Mouse (Mus musculus): ENCODE data around the gene 9430097D07Rik. TPM values are rescaled to one million over a fixed set of nuclear protein-coding genes. Genes with fewer than 3 reads are reported as not detected.

Gene 9430097D07Rik
- polyA plus RNA-seq, 1 experiment from 2014 or later: 0.08 TPM

GRCm38 (mm10) chr2:32541333-32541908, 34.1 kb downstream of the 9430097D07Rik start:
- H3K9me3 ChIP-seq (replicated peaks): no peaks in the 10 kb centered on the region
- 86% methylated on average over 2 of the region's 2 CpGs for WGBS
- no peak overlapping the region for H3K9ac ChIP-seq
- ATAC-seq (replicated peaks; ENCODE audit: insufficient number of reproducible peaks, insufficient read depth, low FRiP score, low read depth): no peak
- peaks cover 53% of the 10 kb centered on the region for H3K4me1 ChIP-seq (replicated peaks)
- H3K36me3 ChIP-seq: no peaks in the 10 kb centered on the region
- no peak overlapping the region for H3K4me2 ChIP-seq
- H3K4me3 ChIP-seq: no peak overlapping the region
- H3K27ac ChIP-seq: no peak overlapping the region
- H3K27me3 ChIP-seq: no peaks in the 10 kb centered on the region

GRCm38 (mm10) chr2:32539452-32539981, 36.0 kb downstream of the 9430097D07Rik start:
- Histone ChIP-seq H3K4me1 (replicated peaks) (peaks cover 64% of the 10 kb centered on the region), H3K9me3 (replicated peaks) (no peaks in the 10 kb centered on the region), H3K27me3 (no peaks in the 10 kb centered on the region), H3K4me2 (no peak overlapping the region), H3K9ac (no peak overlapping the region; the same call in 1 of the 2 replicates), H3K36me3 (no peaks in the 10 kb centered on the region), H3K27ac (peak overlapping the region; percentile 18; the same call in 1 of the 2 replicates), H3K4me3 (no peak overlapping the region)
- 65% methylated on average over 14 of the region's 14 CpGs for WGBS
- no peak for ATAC-seq (replicated peaks; ENCODE audit: insufficient number of reproducible peaks, insufficient read depth, low FRiP score, low read depth)

- H3K4me3 ChIP-seq: peak overlapping the region; percentile 93; the same call in 1 of the 2 replicates
- H3K9me3 ChIP-seq (replicated peaks): no peaks in the 10 kb centered on the region
- no peak for ATAC-seq (replicated peaks; ENCODE audit: insufficient number of reproducible peaks, insufficient read depth, low FRiP score, low read depth)
- peak overlapping the region; percentile 93; the same call in 1 of the 2 replicates for H3K27ac ChIP-seq
- H3K4me1 ChIP-seq (replicated peaks): peaks cover 71% of the 10 kb centered on the region
- 68% methylated on average over 4 of the region's 4 CpGs for WGBS
- no peak overlapping the region for H3K9ac ChIP-seq
- peak overlapping the region; percentile 94; the same call in 1 of the 2 replicates for H3K4me2 ChIP-seq
- no peaks in the 10 kb centered on the region for H3K27me3 ChIP-seq
- no peaks in the 10 kb centered on the region for H3K36me3 ChIP-seq
Measured at GRCm38 (mm10) chr2:32538461-32538860, 37.0 kb downstream of the 9430097D07Rik start.

DNA sequence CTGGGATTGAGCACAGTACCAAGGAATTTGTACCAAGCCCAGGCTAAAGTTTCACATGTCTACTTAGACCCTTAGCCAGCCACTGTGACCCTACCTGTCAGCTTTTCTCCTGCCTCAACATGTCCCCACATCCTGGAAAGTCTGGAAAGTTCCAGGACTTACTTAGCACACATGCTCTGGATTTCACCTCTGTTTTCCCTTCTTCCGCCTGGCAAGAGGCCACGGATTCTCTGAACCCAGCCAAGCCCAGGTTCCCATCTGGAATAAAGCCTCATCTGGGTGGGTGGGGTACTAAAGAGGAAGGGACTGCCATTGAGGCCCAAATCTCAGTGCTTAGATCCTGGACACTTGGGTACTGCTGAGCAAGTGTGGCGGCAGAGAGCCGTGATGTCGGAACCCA, 37.5 kb downstream of the 9430097D07Rik start:
- H3K36me3 ChIP-seq: no peaks in the 10 kb centered on the region
- peak overlapping the region; percentile 95; the same call in 1 of the 2 replicates for H3K9ac ChIP-seq
- H3K27ac ChIP-seq: peak overlapping the region; percentile 93
- H3K4me2 ChIP-seq: peak overlapping the region; percentile 94
- 67% methylated on average over 5 of the region's 5 CpGs for WGBS
- H3K4me1 ChIP-seq (replicated peaks): peaks cover 69% of the 10 kb centered on the region
- H3K9me3 ChIP-seq (replicated peaks): no peaks in the 10 kb centered on the region
- H3K27me3 ChIP-seq: no peaks in the 10 kb centered on the region
- no peak for ATAC-seq (replicated peaks; ENCODE audit: insufficient number of reproducible peaks, insufficient read depth, low FRiP score, low read depth)
- H3K4me3 ChIP-seq: peak overlapping the region; percentile 93

GRCm38 (mm10) chr2:32537360-32537905, 38.1 kb downstream of the 9430097D07Rik start:
- whole genome bisulfite sequencing: 8% methylated on average over 9 of the region's 9 CpGs
- Histone ChIP-seq H3K27ac (peak overlapping the region; percentile 93), H3K4me2 (peak overlapping the region; percentile 94), H3K4me3 (peak overlapping the region; percentile 93), H3K9me3 (replicated peaks) (no peaks in the 10 kb centered on the region), H3K27me3 (no peaks in the 10 kb centered on the region), H3K9ac (peak overlapping the region; percentile 95), H3K36me3 (no peaks in the 10 kb centered on the region), H3K4me1 (replicated peaks) (peaks cover 64% of the 10 kb centered on the region)
- ATAC-seq (replicated peaks; ENCODE audit: insufficient number of reproducible peaks, insufficient read depth, low FRiP score, low read depth): peak; percentile 15; the same call in 1 of the 2 replicates

DNA sequence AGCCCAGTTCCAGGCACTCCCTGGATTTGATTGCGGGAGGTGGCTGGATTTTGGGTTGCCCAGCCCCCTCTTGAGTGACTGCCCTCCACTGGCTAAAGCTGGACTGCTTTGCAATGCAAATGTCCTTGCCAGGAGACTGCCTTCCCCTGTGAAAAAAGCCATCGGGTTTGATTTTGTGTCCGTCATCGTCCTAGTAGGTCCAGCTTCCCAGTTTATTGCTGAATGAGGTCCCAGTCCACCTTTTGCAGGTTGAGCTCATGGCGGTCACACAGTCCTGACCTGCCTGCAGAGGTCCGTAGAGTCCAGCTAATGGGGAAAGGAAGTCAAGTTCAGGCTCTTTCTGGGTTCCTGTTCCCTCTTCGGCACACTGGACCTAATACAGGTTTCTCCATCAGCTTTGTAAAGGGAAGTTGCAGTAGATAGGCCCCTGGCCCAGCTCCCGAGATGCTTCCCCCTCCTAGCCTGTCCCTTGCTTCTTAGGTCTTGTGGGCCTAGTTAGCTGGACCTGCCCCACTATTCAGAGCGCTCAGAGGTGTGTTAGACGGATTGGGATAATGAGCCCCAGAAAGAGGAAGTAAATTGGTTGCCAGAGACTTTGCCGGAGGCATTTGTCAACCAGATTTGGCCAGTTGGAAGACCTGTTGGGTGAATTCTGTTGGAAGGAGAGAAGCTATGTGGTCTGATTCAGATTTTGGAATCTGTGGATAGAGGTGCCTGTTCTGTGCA, 38.7 kb downstream of the 9430097D07Rik start:
- Histone ChIP-seq H3K9me3 (replicated peaks) (no peaks in the 10 kb centered on the region), H3K27ac (peak overlapping the region; percentile 93), H3K36me3 (no peaks in the 10 kb centered on the region), H3K4me1 (replicated peaks) (peaks cover 61% of the 10 kb centered on the region), H3K4me2 (peak overlapping the region; percentile 94), H3K9ac (peak overlapping the region; percentile 95), H3K4me3 (peak overlapping the region; percentile 93), H3K27me3 (no peaks in the 10 kb centered on the region)
- 5% methylated on average over 11 of the region's 11 CpGs for WGBS
- ATAC-seq (replicated peaks; ENCODE audit: insufficient number of reproducible peaks, insufficient read depth, low FRiP score, low read depth): no peak

DNA sequence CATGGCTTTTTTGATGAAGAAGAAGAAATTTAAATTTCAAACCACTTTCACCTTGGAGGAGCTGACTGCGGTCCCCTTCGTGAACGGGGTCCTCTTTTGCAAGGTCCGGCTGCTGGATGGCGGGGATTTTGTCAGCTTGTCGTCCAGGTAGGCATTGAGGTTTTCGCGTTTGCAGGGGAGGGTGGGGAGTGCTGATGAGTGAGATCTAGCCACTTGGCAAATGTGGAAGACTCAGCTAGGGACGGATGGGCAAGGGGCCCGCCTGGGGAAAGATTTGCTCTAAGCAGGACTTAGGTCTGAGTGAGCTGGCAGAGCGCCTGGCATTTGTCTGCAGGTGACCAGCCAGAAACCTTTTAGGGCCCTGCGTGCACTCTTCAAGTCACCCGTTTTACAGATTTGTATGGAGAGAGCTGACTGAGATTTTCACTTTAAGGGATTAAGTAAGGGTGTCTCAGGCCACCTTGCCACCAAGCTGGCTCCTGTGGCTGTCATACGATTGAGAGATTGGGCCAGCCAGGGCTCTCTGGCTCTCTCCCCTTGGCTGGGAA, 39.3 kb downstream of the 9430097D07Rik start:
- no peaks in the 10 kb centered on the region for H3K9me3 ChIP-seq (replicated peaks)
- H3K27me3 ChIP-seq: no peaks in the 10 kb centered on the region
- peaks cover 55% of the 10 kb centered on the region for H3K4me1 ChIP-seq (replicated peaks)
- ATAC-seq (replicated peaks; ENCODE audit: insufficient number of reproducible peaks, insufficient read depth, low FRiP score, low read depth): no peak
- peak overlapping the region; percentile 93 for H3K4me3 ChIP-seq
- WGBS: 3% methylated on average over 14 of the region's 14 CpGs
- peak overlapping the region; percentile 93 for H3K27ac ChIP-seq
- H3K9ac ChIP-seq: peak overlapping the region; percentile 95
- H3K4me2 ChIP-seq: peak overlapping the region; percentile 94
- no peaks in the 10 kb centered on the region for H3K36me3 ChIP-seq

DNA sequence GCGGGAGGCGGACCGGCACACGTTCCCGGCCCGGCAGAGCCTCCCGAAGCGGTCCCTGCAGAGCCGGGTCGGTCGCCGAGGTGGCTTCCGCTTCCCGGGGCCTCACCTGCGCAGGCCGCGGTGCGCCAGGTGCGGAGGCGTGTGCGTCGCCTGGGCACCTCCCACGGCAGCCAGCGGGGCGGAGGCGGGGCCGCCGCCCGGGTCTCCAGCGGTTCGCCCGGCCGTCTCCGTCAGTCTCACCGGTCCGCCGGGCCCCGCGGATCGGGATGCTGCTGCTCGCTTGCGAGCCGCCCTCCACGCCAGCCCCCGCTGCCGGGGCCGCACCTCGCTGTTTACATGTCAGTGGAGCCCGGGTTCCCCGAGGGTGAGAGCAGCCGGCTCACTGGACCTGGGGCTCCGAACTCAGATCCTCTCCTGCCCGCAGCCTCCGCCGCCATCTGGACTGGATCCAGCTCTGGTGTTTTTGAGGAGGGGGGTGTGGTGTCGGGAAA, 39.9 kb downstream of the 9430097D07Rik start:
- Histone ChIP-seq H3K4me1 (replicated peaks) (peaks cover 53% of the 10 kb centered on the region), H3K27me3 (no peaks in the 10 kb centered on the region), H3K36me3 (no peaks in the 10 kb centered on the region), H3K9me3 (replicated peaks) (no peaks in the 10 kb centered on the region), H3K4me3 (peak overlapping the region; percentile 93), H3K27ac (peak overlapping the region; percentile 93), H3K4me2 (peak overlapping the region; percentile 94), H3K9ac (peak overlapping the region; percentile 95)
- under 1% methylated on average over 56 of the region's 56 CpGs for WGBS
- peak; percentile 33 for ATAC-seq (replicated peaks; ENCODE audit: insufficient number of reproducible peaks, insufficient read depth, low FRiP score, low read depth)

DNA sequence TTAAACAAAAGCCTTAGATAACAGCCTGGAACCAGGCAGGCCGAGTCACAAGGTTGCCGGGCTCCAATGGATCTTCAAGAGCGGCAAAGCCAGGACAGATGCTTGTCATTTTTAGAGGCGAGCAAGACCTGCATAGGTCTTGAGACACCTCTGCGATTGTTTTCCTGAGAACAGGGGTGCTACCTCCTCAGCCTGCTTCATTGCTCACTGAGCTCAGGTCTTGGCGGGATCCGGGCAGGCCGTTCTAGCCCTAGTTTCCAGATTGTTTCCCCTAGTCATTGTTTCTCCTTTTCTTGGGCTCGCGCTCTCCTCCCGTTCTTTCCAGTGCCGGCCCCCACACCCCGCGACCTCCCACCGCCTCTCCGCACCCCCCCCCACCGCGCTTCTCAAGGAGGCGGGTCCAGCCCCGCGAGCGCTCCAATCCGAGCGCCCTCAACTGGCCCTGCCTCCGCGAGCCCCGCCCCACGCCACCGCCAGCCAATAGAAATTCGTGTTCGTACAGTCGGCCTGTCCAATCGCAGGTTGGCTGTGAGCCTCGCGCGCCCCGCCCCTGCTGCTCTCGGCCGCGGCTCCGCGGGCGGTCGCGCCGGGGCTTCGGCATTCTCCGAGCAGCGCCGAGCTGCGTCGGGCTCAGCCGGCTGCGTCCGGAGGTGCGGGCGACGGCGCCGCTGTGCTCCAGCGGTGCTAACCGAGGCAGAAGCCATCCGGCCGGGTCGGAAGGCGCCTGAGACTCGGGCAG, 40.6 kb downstream of the 9430097D07Rik start, which contains the start of gene Fam102a:
Gene Fam102a (plus strand): TSS at position 600 of the 739 bp plus-strand sequence.
- no peaks in the 10 kb centered on the region for H3K9me3 ChIP-seq (replicated peaks)
- H3K4me2 ChIP-seq: peak within 1 kb of the TSS; percentile 94
- peak; percentile 93 for ATAC-seq (replicated peaks; ENCODE audit: insufficient number of reproducible peaks, insufficient read depth, low FRiP score, low read depth)
- no peaks in the 10 kb centered on the region for H3K36me3 ChIP-seq
- peak within 1 kb of the TSS; percentile 93 for H3K4me3 ChIP-seq
- peaks cover 53% of the 10 kb centered on the region for H3K4me1 ChIP-seq (replicated peaks)
- H3K9ac ChIP-seq: peak within 1 kb of the TSS; percentile 95
- under 1% methylated on average over 67 of the region's 67 CpGs for WGBS
- H3K27me3 ChIP-seq: no peaks in the 10 kb centered on the region
- peak within 1 kb of the TSS; percentile 93 for H3K27ac ChIP-seq

DNA sequence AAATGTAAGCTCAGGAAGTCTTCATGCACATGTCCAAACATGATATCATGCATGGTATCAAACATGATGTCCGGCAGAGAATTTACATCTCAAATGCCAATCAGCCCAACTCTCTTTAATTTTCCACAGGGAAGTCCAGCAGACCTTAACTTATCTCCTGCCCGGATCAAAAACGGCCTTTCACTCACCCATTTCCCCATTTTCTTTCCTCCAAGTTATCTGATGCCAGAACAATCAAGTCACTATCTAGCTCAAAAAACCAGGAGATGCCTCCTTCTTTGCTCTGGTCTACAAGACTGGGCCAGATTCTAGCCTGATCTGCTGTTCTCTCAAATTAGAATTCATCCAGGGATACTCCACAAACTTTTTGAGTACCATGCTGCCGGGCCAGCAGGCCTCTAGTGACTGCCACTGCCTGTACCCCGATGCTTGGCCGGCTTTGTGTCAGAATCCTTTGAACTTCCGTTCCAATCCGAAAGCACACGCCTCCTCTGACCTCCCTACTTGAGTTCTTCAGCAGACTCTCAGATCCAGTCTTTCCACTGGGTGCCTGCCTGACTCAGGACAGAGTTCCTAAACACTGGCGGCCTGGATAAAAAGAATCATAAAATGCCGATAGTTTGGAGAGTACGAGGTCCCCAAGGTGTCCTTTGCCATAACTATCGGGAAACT, 41.3 kb downstream of the 9430097D07Rik start:
- peak overlapping the region; percentile 94 for H3K4me2 ChIP-seq
- H3K27me3 ChIP-seq: no peaks in the 10 kb centered on the region
- H3K36me3 ChIP-seq: no peaks in the 10 kb centered on the region
- H3K9me3 ChIP-seq (replicated peaks): no peaks in the 10 kb centered on the region
- H3K27ac ChIP-seq: peak overlapping the region; percentile 91
- 9% methylated on average over 13 of the region's 13 CpGs for WGBS
- H3K4me3 ChIP-seq: peak overlapping the region; percentile 93
- no peak for ATAC-seq (replicated peaks; ENCODE audit: insufficient number of reproducible peaks, insufficient read depth, low FRiP score, low read depth)
- H3K4me1 ChIP-seq (replicated peaks): peaks cover 46% of the 10 kb centered on the region
- H3K9ac ChIP-seq: peak overlapping the region; percentile 57
